Mouse (Mus musculus) heart, embryonic 15.5 days (tissue): ENCODE measurements at regions not wholly inside any gene's neighbourhood (a gene's known extent, or its start where the extent isn't known, plus 50 kb on each side); places are given as distances from the start of the nearest gene placed in this dataset.

ENCODE experiments used
- ATAC-seq: fragments of 200-750 bp; cut with Nextera tagmentation; replicated peaks from 2 replicates; pipeline ENCODE4 v1.8.0; 2017; ENCODE audit warnings: low read depth, moderate TSS enrichment; ENCODE audit not compliant: insufficient number of reproducible peaks, insufficient read depth, low FRiP score
- H3K27ac ChIP-seq: fragments of 300-500 bp; sonication (generic); 2 replicates; pipeline ENCODE4 v1.5.1; 2015; ENCODE audit warnings: mild to moderate bottlenecking, inconsistent platforms
- H3K27me3 ChIP-seq: fragments of 300-500 bp; sonication (generic); 2 replicates; pipeline ENCODE4 v1.6.1; 2015; ENCODE audit warnings: inconsistent platforms
- H3K36me3 ChIP-seq: fragments of 300-500 bp; sonication (generic); 2 replicates; pipeline ENCODE4 v1.6.1; 2015; ENCODE audit warnings: mild to moderate bottlenecking, inconsistent platforms
- H3K4me1 ChIP-seq: fragments of 300-500 bp; sonication (generic); replicated peaks from 2 replicates; pipeline ENCODE4 v1.6.1; 2015; ENCODE audit warnings: inconsistent platforms
- H3K4me2 ChIP-seq: fragments of 300-500 bp; sonication (generic); 2 replicates; pipeline ENCODE4 v1.6.1; 2015; ENCODE audit warnings: inconsistent platforms, mild to moderate bottlenecking, moderate library complexity
- H3K4me3 ChIP-seq: fragments of 300-500 bp; sonication (generic); 2 replicates; pipeline ENCODE4 v1.5.1; 2015; ENCODE audit warnings: mild to moderate bottlenecking, inconsistent platforms
- H3K9ac ChIP-seq: fragments of 300-500 bp; sonication (generic); 2 replicates; pipeline ENCODE4 v1.6.1; 2015; ENCODE audit warnings: mild to moderate bottlenecking, inconsistent platforms
- H3K9me3 ChIP-seq: fragments of 300-500 bp; sonication (generic); replicated peaks from 2 replicates; pipeline ENCODE4 v1.6.1; 2016; ENCODE audit warnings: inconsistent platforms
- WGBS: fragments of 180-500 bp; shearing (Covaris S2); methylation state at CpG from one replicate; pipeline ENCODE4 v1.1.7; 2015; ENCODE audit warnings: mixed read lengths; 5-methylcytosine and 5-hydroxymethylcytosine counted together

- H3K27ac ChIP-seq = no peak overlapping the region
- no peaks in the 10 kb centered on the region for H3K9me3 ChIP-seq
- H3K4me3 ChIP-seq = no peak overlapping the region
- H3K27me3 ChIP-seq = no peaks in the 10 kb centered on the region
- H3K4me1 ChIP-seq = no peaks in the 10 kb centered on the region
- H3K4me2 ChIP-seq = no peak overlapping the region
- no peaks in the 10 kb centered on the region for H3K36me3 ChIP-seq
- ATAC-seq = no peak
- 50% methylated on average over 7 of the region's 7 CpGs for WGBS
- no peak overlapping the region for H3K9ac ChIP-seq
These were observed 87.2 kb upstream of the Podxl start for GRCm38 (mm10) chr6:31650791-31651476.

GRCm38 (mm10) chr6:31645261-31645660 is 81.5 kb upstream of the Podxl start:
- Histone ChIP-seq H3K36me3 (no peaks in the 10 kb centered on the region), H3K4me2 (no peak overlapping the region), H3K9ac (no peak overlapping the region), H3K4me3 (no peak overlapping the region), H3K27me3 (no peaks in the 10 kb centered on the region), H3K27ac (no peak overlapping the region), H3K9me3 (no peaks in the 10 kb centered on the region), H3K4me1 (peaks cover 8% of the 10 kb centered on the region)
- no peak; the same call in 1 of the 2 replicates for ATAC-seq
- 74% methylated on average over 6 of the region's 6 CpGs for WGBS

GRCm38 (mm10) chr6:31644504-31644903 is 80.7 kb upstream of the Podxl start:
- no peak for ATAC-seq
- Histone ChIP-seq H3K27me3 (no peaks in the 10 kb centered on the region), H3K27ac (no peak overlapping the region), H3K36me3 (no peaks in the 10 kb centered on the region), H3K4me1 (peaks cover 8% of the 10 kb centered on the region), H3K9me3 (no peaks in the 10 kb centered on the region), H3K4me2 (no peak overlapping the region), H3K4me3 (no peak overlapping the region), H3K9ac (no peak overlapping the region)
- 62% methylated on average over 5 of the region's 5 CpGs for WGBS

GRCm38 (mm10) chr6:31642451-31642942 is 78.7 kb upstream of the Podxl start:
- Histone ChIP-seq H3K27ac (peak overlapping the region; percentile 64), H3K4me1 (peaks cover 21% of the 10 kb centered on the region), H3K4me2 (peak overlapping the region; percentile 48), H3K27me3 (no peaks in the 10 kb centered on the region), H3K9ac (no peak overlapping the region), H3K9me3 (no peaks in the 10 kb centered on the region), H3K36me3 (no peaks in the 10 kb centered on the region), H3K4me3 (no peak overlapping the region)
- ATAC-seq = peak; percentile 80
- 23% methylated on average over 13 of the region's 13 CpGs for WGBS

- WGBS = 59% methylated on average over 2 of the region's 2 CpGs
- Histone ChIP-seq H3K4me2 (no peak overlapping the region), H3K4me3 (no peak overlapping the region), H3K27ac (no peak overlapping the region), H3K4me1 (peaks cover 30% of the 10 kb centered on the region), H3K9ac (no peak overlapping the region), H3K9me3 (no peaks in the 10 kb centered on the region), H3K36me3 (no peaks in the 10 kb centered on the region), H3K27me3 (no peaks in the 10 kb centered on the region)
- ATAC-seq = no peak
These were observed 77.0 kb upstream of the Podxl start for GRCm38 (mm10) chr6:31640745-31641144.

GRCm38 (mm10) chr6:31639460-31639859 is 75.7 kb upstream of the Podxl start:
- Histone ChIP-seq H3K27me3 (no peaks in the 10 kb centered on the region), H3K36me3 (no peaks in the 10 kb centered on the region), H3K4me1 (peaks cover 30% of the 10 kb centered on the region), H3K9me3 (no peaks in the 10 kb centered on the region), H3K9ac (no peak overlapping the region), H3K4me2 (no peak overlapping the region), H3K27ac (no peak overlapping the region), H3K4me3 (no peak overlapping the region)
- ATAC-seq = no peak
- WGBS = 14% methylated on average over 2 of the region's 2 CpGs

- H3K4me1 ChIP-seq = peaks cover 30% of the 10 kb centered on the region
- no peak for ATAC-seq
- H3K9me3 ChIP-seq = no peaks in the 10 kb centered on the region
- no peak overlapping the region for H3K4me2 ChIP-seq
- H3K27ac ChIP-seq = no peak overlapping the region
- no peak overlapping the region for H3K4me3 ChIP-seq
- WGBS = 54% methylated on average over 13 of the region's 13 CpGs
- H3K27me3 ChIP-seq = no peaks in the 10 kb centered on the region
- no peak overlapping the region for H3K9ac ChIP-seq
- no peaks in the 10 kb centered on the region for H3K36me3 ChIP-seq
These were observed 74.8 kb upstream of the Podxl start for GRCm38 (mm10) chr6:31638434-31639220.

- no peaks in the 10 kb centered on the region for H3K36me3 ChIP-seq
- no peak overlapping the region for H3K4me2 ChIP-seq
- H3K27ac ChIP-seq = no peak overlapping the region
- no peaks in the 10 kb centered on the region for H3K27me3 ChIP-seq
- no peaks in the 10 kb centered on the region for H3K9me3 ChIP-seq
- peaks cover 26% of the 10 kb centered on the region for H3K4me1 ChIP-seq
- H3K4me3 ChIP-seq = no peak overlapping the region
- WGBS = 21% methylated on average over 16 of the region's 16 CpGs
- no peak for ATAC-seq
- no peak overlapping the region for H3K9ac ChIP-seq
These were observed 73.7 kb upstream of the Podxl start for GRCm38 (mm10) chr6:31637371-31638052.

GRCm38 (mm10) chr6:31636954-31637353 is 73.2 kb upstream of the Podxl start:
- H3K4me1 ChIP-seq = peaks cover 22% of the 10 kb centered on the region
- WGBS = 19% methylated on average over 9 of the region's 9 CpGs
- H3K9ac ChIP-seq = no peak overlapping the region
- H3K27ac ChIP-seq = no peak overlapping the region
- H3K36me3 ChIP-seq = no peaks in the 10 kb centered on the region
- H3K4me3 ChIP-seq = no peak overlapping the region
- H3K4me2 ChIP-seq = no peak overlapping the region
- no peak for ATAC-seq
- H3K27me3 ChIP-seq = no peaks in the 10 kb centered on the region
- no peaks in the 10 kb centered on the region for H3K9me3 ChIP-seq

GRCm38 (mm10) chr6:31632485-31632884 is 68.7 kb upstream of the Podxl start:
- H3K27ac ChIP-seq = no peak overlapping the region
- H3K27me3 ChIP-seq = no peaks in the 10 kb centered on the region
- no peak overlapping the region for H3K9ac ChIP-seq
- H3K4me2 ChIP-seq = no peak overlapping the region
- WGBS = 66% methylated on average over 10 of the region's 10 CpGs
- no peaks in the 10 kb centered on the region for H3K36me3 ChIP-seq
- ATAC-seq = no peak
- H3K4me3 ChIP-seq = no peak overlapping the region
- H3K9me3 ChIP-seq = no peaks in the 10 kb centered on the region
- H3K4me1 ChIP-seq = peaks cover 14% of the 10 kb centered on the region; the same call in 1 of the 2 replicates

GRCm38 (mm10) chr6:31630009-31630408 is 66.2 kb upstream of the Podxl start:
- no peak overlapping the region for H3K9ac ChIP-seq
- no peaks in the 10 kb centered on the region for H3K9me3 ChIP-seq

More at GRCm38 (mm10) chr6:31630009-31630408, 66.2 kb upstream of the Podxl start:
- Histone ChIP-seq H3K36me3 (no peaks in the 10 kb centered on the region), H3K4me3 (no peak overlapping the region), H3K4me2 (no peak overlapping the region), H3K27ac (no peak overlapping the region), H3K4me1 (peaks cover 7% of the 10 kb centered on the region; the same call in 1 of the 2 replicates), H3K27me3 (no peaks in the 10 kb centered on the region)
- 28% methylated on average over 4 of the region's 4 CpGs for WGBS
- 0 out of 2 replicates have a peak, but pooled peaks have one; percentile 33 for ATAC-seq
